Mouse (Mus musculus): ENCODE measurements around the gene Sec14l5. TPM values are rescaled to one million over a fixed set of nuclear protein-coding genes. Genes with fewer than 3 reads are reported as not detected.

The Sec14l5 gene
- total and polyA plus RNA-seq, 2 experiments from 2014 or later = 0.18 to 0.21 TPM

DNA sequence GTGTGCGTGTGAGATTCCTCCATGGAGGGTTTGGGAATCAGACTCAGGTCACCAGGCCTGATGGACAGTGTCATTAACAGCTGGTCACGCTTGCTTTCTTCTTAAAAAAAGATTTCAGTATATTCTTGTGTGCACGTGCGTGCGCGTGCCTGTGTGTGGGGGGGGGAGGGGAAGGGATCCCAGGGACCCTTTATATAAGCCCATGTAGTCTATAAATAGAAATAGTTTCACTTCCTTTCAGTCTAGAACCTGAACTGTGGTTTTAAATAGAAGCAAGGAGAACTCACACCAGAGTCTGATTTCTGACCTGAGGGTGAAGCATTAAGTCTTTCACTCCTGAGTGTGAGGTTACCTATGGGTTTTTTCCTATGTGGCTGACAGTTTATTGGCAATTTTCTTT is 17.4 kb downstream of the Sec14l5 start:
- Histone ChIP-seq H3K36me3 (ENCODE audit: insufficient read depth, low read length) (no peaks in the 10 kb centered on the region), H3K4me2 (ENCODE audit: low read depth, low read length) (no peak overlapping the region), H3K4me1 (ENCODE audit: insufficient read depth, low read length) (no peaks in the 10 kb centered on the region), H3K27ac (no peak overlapping the region), H3K9ac (replicated peaks; ENCODE audit: low read length) (no peak overlapping the region), H3K4me3 (ENCODE audit: low read length) (no peak overlapping the region), H3K27me3 (ENCODE audit: insufficient read depth, low read length) (no peaks in the 10 kb centered on the region), H3K9me3 (ENCODE audit: low read length) (no peaks in the 10 kb centered on the region)
- no peak for TF ChIP-seq CTCF (IDR thresholded peaks at IDR 0.05; ENCODE audit: low read depth)
- DNase-seq (ENCODE audit: low spot score) (no peak), ATAC-seq (no peak)
- 56% methylated on average over 6 of the region's 6 CpGs for WGBS

DNA sequence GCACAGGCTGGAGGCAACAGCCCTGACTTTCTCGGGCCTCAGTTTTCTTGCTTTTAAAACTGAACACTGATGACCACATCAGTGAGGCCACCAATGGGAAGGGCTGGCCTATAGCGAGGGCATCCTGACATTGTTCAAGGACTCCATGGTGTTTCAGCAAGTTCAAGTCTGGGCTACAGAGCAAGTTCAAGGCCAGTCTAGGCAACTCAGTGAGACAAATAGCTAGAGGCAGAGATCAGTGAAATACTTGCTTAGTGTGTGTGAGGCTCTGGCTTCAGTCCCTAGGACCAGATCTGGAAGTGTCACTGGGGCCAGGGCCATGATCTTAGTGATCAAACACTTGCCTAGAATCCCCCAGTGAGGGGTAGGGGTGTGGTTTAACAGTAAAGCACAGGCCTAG is 21.1 kb downstream of the Sec14l5 start:
- no peaks in the 10 kb centered on the region for H3K27me3 ChIP-seq (ENCODE audit: insufficient read depth, low read length)
- no peaks in the 10 kb centered on the region for H3K9me3 ChIP-seq (ENCODE audit: low read length)
- TF ChIP-seq CTCF (IDR thresholded peaks at IDR 0.05; ENCODE audit: low read depth) = no peak
- no peak overlapping the region for H3K4me3 ChIP-seq (ENCODE audit: low read length)
- ATAC-seq (no peak), DNase-seq (ENCODE audit: low spot score) (no peak)
- H3K9ac ChIP-seq (replicated peaks; ENCODE audit: low read length) = no peak overlapping the region
- no peaks in the 10 kb centered on the region for H3K4me1 ChIP-seq (ENCODE audit: insufficient read depth, low read length)
- no peak overlapping the region for H3K4me2 ChIP-seq (ENCODE audit: low read depth, low read length)
- no peaks in the 10 kb centered on the region for H3K36me3 ChIP-seq (ENCODE audit: insufficient read depth, low read length)
- 85% methylated on average over 2 of the region's 2 CpGs for WGBS
- no peak overlapping the region for H3K27ac ChIP-seq

DNA sequence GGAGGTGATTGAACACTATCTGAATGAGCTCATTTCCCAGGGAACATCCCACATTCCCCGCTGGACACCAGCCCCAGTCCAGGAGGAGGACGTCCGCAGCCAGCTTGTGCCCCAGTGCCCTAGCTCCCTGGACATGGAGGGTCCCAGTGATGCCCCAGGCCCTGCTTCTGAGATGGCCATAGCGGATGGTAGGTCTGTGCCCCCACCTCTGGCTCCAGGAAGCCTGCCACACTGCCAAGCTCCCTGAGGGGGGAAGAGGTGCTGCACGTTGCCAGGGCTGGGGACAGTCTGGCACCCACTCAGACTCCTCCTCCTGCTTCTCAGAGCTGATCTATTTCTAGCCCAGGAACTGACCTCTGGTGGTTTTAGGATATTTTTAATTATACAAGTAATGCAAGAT is 21.9 kb downstream of the Sec14l5 start:
- no peaks in the 10 kb centered on the region for H3K4me1 ChIP-seq (ENCODE audit: insufficient read depth, low read length)
- ATAC-seq (no peak), DNase-seq (ENCODE audit: low spot score) (no peak)
- no peak overlapping the region for H3K4me3 ChIP-seq (ENCODE audit: low read length)
- H3K36me3 ChIP-seq (ENCODE audit: insufficient read depth, low read length) = no peaks in the 10 kb centered on the region
- H3K9ac ChIP-seq (replicated peaks; ENCODE audit: low read length) = no peak overlapping the region
- 73% methylated on average over 5 of the region's 5 CpGs for WGBS
- no peak overlapping the region for H3K27ac ChIP-seq
- H3K4me2 ChIP-seq (ENCODE audit: low read depth, low read length) = no peak overlapping the region
- no peaks in the 10 kb centered on the region for H3K9me3 ChIP-seq (ENCODE audit: low read length)
- TF ChIP-seq CTCF (IDR thresholded peaks at IDR 0.05; ENCODE audit: low read depth) = no peak
- no peaks in the 10 kb centered on the region for H3K27me3 ChIP-seq (ENCODE audit: insufficient read depth, low read length)

DNA sequence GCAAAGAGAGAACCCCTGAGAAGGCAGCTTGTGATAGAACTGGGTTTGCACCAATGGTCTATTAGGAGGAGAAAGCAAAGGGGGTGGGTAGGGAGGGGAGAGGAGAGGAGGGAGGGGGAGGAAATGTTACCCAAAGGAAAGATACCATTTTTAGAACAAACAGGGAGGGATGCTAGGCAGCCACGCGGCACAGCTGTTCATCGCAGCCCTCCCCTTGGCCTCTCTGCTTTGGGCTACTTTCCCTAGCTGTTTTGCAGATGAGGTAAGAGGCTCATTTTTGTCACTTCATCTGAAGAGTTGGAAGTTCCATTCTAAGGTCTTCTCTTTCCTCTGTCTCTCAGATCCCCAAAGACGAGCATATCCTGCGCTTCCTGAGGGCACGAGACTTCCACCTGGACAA is 25.7 kb downstream of the Sec14l5 start:
- H3K27me3 ChIP-seq (ENCODE audit: insufficient read depth, low read length) = no peaks in the 10 kb centered on the region
- no peaks in the 10 kb centered on the region for H3K4me1 ChIP-seq (ENCODE audit: insufficient read depth, low read length)
- H3K4me3 ChIP-seq (ENCODE audit: low read length) = no peak overlapping the region
- no peak for ATAC-seq
- H3K27ac ChIP-seq = no peak overlapping the region
- no peaks in the 10 kb centered on the region for H3K9me3 ChIP-seq (ENCODE audit: low read length)
- no peak overlapping the region for H3K4me2 ChIP-seq (ENCODE audit: low read depth, low read length)
- no peak for TF ChIP-seq CTCF (IDR thresholded peaks at IDR 0.05; ENCODE audit: low read depth)
- 89% methylated on average over 6 of the region's 6 CpGs for WGBS
- no peak overlapping the region for H3K9ac ChIP-seq (replicated peaks; ENCODE audit: low read length)
- no peaks in the 10 kb centered on the region for H3K36me3 ChIP-seq (ENCODE audit: insufficient read depth, low read length)
- no peak for DNase-seq (ENCODE audit: low spot score)

DNA sequence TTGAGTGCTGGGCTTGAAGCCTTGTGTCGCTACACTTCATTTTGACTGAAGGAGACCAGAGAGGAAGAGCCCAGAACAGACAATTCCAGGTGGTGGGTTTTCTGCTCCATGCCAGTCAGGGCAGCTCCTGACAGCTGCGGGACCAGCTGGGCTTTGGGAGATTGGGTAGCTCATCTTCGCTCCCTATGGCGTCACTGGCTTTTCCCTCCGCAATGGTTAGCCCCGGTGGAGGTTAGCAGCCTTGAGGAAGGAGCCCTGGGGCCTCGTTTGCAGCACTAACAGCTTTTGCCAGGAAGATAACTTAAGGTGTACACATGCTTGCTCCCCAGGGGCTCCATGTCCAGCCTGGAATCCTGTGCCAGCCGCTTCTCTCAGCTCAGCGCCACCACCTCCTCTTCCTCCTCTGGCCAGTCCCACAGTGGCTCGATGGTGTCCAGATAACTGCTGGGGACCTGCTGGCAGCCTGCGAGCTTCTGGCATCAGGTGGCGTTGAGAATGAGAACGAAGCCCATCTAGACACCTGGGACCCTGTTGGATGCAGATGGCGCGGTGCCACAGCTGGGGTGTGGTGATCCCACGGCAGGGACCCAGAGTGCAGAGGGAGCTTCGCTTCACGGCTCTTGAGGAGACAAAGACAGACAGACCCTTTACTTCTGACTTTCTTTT is 36.5 kb downstream of the Sec14l5 start:
- Histone ChIP-seq H3K9ac (replicated peaks; ENCODE audit: low read length) (no peak overlapping the region), H3K27ac (no peak overlapping the region), H3K36me3 (ENCODE audit: insufficient read depth, low read length) (no peaks in the 10 kb centered on the region), H3K27me3 (ENCODE audit: insufficient read depth, low read length) (no peaks in the 10 kb centered on the region), H3K9me3 (ENCODE audit: low read length) (no peaks in the 10 kb centered on the region), H3K4me1 (ENCODE audit: insufficient read depth, low read length) (no peaks in the 10 kb centered on the region), H3K4me2 (ENCODE audit: low read depth, low read length) (no peak overlapping the region), H3K4me3 (ENCODE audit: low read length) (no peak overlapping the region)
- TF ChIP-seq CTCF (IDR thresholded peaks at IDR 0.05; ENCODE audit: low read depth) = no peak
- DNase-seq (ENCODE audit: low spot score) (peak; percentile 20), ATAC-seq (no peak)
- 65% methylated on average over 18 of the region's 18 CpGs for WGBS

- no peak overlapping the region for H3K4me2 ChIP-seq (ENCODE audit: low read depth, low read length)
- DNase-seq (ENCODE audit: low spot score) (no peak), ATAC-seq (no peak)
- no peaks in the 10 kb centered on the region for H3K4me1 ChIP-seq (ENCODE audit: insufficient read depth, low read length)
- H3K27ac ChIP-seq = no peak overlapping the region
- TF ChIP-seq CTCF (IDR thresholded peaks at IDR 0.05; ENCODE audit: low read depth) = no peak
- no peak overlapping the region for H3K4me3 ChIP-seq (ENCODE audit: low read length)
- no peak overlapping the region for H3K9ac ChIP-seq (replicated peaks; ENCODE audit: low read length)
- no peaks in the 10 kb centered on the region for H3K36me3 ChIP-seq (ENCODE audit: insufficient read depth, low read length)
- WGBS = 64% methylated on average over 8 of the region's 8 CpGs
- no peaks in the 10 kb centered on the region for H3K27me3 ChIP-seq (ENCODE audit: insufficient read depth, low read length)
- no peaks in the 10 kb centered on the region for H3K9me3 ChIP-seq (ENCODE audit: low read length)
These were observed 37.2 kb downstream of the Sec14l5 start for GRCm38 (mm10) chr16:5184101-5184500.

DNA sequence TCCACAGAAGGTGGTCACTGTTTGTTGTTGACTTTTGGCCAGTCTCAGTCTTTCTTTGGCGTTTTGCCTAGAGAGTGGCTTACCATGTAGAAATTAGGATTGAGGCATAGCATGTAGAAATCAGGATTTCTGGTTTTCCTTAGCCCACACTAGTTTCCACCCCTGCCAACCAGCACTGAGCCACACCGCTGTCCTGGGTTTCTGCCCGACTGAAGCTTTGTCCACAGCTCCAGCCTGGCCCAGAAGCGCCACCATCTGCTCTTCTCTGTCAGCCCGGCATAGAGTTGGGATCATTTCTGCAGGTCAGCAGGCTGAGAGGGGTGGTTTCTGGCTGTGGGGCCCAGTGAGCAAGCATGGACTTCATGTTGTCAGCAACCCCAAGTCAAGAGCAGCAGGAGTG is 38.0 kb downstream of the Sec14l5 start:
- WGBS = 56% methylated on average over 5 of the region's 5 CpGs
- Histone ChIP-seq H3K9me3 (ENCODE audit: low read length) (no peaks in the 10 kb centered on the region), H3K4me3 (ENCODE audit: low read length) (no peak overlapping the region), H3K27ac (no peak overlapping the region), H3K4me2 (ENCODE audit: low read depth, low read length) (no peak overlapping the region), H3K9ac (replicated peaks; ENCODE audit: low read length) (no peak overlapping the region), H3K36me3 (ENCODE audit: insufficient read depth, low read length) (no peaks in the 10 kb centered on the region), H3K4me1 (ENCODE audit: insufficient read depth, low read length) (no peaks in the 10 kb centered on the region), H3K27me3 (ENCODE audit: insufficient read depth, low read length) (no peaks in the 10 kb centered on the region)
- peak; percentile 39 for DNase-seq (ENCODE audit: low spot score)
- no peak for TF ChIP-seq CTCF (IDR thresholded peaks at IDR 0.05; ENCODE audit: low read depth)
- ATAC-seq = peak; percentile 57; the same call in 1 of the 2 replicates

Measured in hindbrain, postnatal 0 days (tissue).